Comparison of ENCODE assay signal across 25 mouse cellular contexts in the genomic region with DNA sequence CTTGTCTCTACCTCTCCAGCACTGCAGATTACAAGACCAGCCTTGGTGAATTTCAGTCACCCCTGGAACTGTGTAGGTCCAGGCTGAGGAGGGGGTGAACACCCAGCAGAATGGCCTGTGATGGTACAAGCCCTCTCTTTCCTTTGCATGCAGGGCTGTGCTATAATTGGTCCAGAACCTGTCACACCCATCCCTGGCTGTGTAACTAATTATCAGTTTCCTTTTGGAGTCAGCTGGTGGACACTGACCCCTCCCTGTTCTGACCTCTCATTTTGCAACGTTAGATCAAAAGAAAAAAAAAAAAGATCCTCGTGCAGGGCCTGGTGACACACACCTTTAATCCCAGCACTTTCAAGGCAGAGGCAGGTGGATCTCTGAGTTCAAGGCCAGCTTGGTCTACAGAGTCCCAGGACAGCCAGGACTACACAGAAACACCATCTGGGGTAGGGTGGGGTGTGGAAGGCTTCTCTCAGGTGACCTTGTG. TPM values are rescaled to one million over a fixed set of nuclear protein-coding genes. Genes with fewer than 3 reads are reported as not detected.
"Had no signal": no experiment of that assay in that cellular context is flagged by ENCODE, and none has a peak within 500 bp of the region (broad histone marks: within the 10 kb centered on the region; RNA-seq: fewer than 3 reads in every experiment).

No protein-coding gene starts in this region.

- H3K27me3 ChIP-seq: limb, embryonic 12.5 days; limb, embryonic 15.5 days; lung, embryonic 15.5 days; neural tube, embryonic 13.5 days; stomach, embryonic 15.5 days had no signal

- H3K4me3 ChIP-seq: limb, embryonic 12.5 days; limb, embryonic 15.5 days; liver, embryonic 15.5 days; lung, embryonic 15.5 days; midbrain, embryonic 10.5 days; midbrain, embryonic 13.5 days; myocyte; neural tube, embryonic 13.5 days; stomach, embryonic 15.5 days had no signal

- H3K27ac ChIP-seq: limb, embryonic 12.5 days; limb, embryonic 15.5 days; liver, embryonic 15.5 days; lung, embryonic 15.5 days; midbrain, embryonic 10.5 days; midbrain, embryonic 13.5 days; neural tube, embryonic 13.5 days; stomach, embryonic 15.5 days had no signal

- H3K4me2 ChIP-seq: limb, embryonic 12.5 days; limb, embryonic 15.5 days; lung, embryonic 15.5 days; midbrain, embryonic 13.5 days; neural tube, embryonic 13.5 days; stomach, embryonic 15.5 days had no signal

- H3K36me3 ChIP-seq: limb, embryonic 12.5 days; limb, embryonic 15.5 days; liver, embryonic 15.5 days; lung, embryonic 15.5 days; midbrain, embryonic 10.5 days; midbrain, embryonic 13.5 days; neural tube, embryonic 13.5 days; stomach, embryonic 15.5 days had no signal

- ATAC-seq: intestine, embryonic 16.5 days; midbrain, embryonic 13.5 days; midbrain, embryonic 16.5 days had no signal

- DNase-seq: kidney, postnatal 14 days; kidney, postnatal 4 days; left cerebral cortex, postnatal 4 days; lung, postnatal 14 days; lung, postnatal 4 days; retina, postnatal 1 day; right cerebral cortex, postnatal 25 days; spleen, adult 18-20 months; thymus, postnatal 25 days had no signal

- H3K9me3 ChIP-seq: limb, embryonic 12.5 days; limb, embryonic 15.5 days; liver, embryonic 15.5 days; lung, embryonic 15.5 days; midbrain, embryonic 10.5 days; midbrain, embryonic 13.5 days; neural tube, embryonic 13.5 days; stomach, embryonic 15.5 days had no signal

- H3K9ac ChIP-seq: limb, embryonic 12.5 days; limb, embryonic 15.5 days; liver, embryonic 15.5 days; lung, embryonic 15.5 days; neural tube, embryonic 13.5 days; stomach, embryonic 15.5 days had no signal

RNA-seq across cellular contexts. Expression of a gene that starts 1.6 kb away (rescaled TPM):
- total RNA-seq: layer of hippocampus, postnatal 14 days; megakaryocyte progenitor cell, adult 5-6 weeks; monocyte, adult 5-6 weeks; neutrophil, adult 5-6 weeks had no signal
- polyA plus RNA-seq: kidney, embryonic 16.5 days; limb, embryonic 15.5 days; lung, embryonic 15.5 days; myocyte had no signal
